Mouse (Mus musculus): ENCODE results near the gene Pacsin2.

Gene Pacsin2

DNA sequence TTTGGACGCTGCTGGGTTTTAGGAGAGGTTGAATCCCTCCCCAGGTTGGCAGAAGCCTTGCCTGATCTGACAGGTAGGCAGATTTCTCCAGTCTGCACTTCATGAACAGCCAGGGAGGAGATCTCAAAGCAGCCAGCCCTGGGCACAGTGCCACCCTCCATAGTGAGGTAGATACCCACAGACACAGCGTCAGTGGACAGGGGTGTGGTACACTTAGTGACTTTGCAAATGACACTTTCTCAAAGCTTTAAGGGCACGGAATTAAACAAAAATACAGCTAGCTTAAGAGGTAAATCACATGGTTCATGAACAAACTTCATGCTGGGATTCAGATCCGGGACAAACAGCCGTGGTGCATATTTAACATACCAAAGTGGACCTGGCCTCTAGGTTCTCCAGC, 15.8 kb downstream of the Pacsin2 start:
- no peak for DNase-seq

DNA sequence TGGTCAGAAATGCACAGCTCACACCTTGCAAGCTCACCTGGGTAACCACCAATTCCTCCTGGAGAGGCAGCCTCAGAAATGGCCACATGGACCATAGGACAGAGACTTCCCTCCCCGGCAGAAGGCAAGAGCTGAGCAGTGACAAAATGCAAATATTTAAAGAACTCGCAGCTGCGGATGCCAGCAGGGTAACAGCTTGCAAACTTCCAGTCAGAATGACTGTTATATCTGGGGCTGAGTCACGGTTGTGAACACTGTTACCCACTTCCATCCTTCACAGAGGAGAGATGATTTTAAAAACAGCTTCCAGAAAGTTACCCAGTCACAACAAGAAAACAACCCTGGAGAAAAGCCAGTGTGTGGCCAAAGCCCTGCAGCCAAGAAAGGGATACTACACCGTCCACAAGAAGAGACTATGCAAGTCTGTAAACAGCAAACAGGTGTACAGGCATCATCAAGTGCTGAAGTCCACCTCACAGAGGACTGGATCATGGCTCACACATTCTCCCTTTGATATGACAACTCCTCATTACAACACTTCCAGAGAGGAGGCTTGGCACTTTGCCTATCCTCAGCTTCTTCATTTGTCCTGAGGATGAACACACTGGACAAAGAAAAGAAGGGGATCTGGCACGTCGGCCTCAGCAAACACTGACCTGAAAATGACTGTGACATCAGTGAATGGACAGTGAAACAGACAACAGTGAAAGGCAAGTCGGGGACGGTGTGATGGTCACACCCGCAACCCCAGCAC, 16.4 kb downstream of the Pacsin2 start:
- DNase-seq = no peak

DNA sequence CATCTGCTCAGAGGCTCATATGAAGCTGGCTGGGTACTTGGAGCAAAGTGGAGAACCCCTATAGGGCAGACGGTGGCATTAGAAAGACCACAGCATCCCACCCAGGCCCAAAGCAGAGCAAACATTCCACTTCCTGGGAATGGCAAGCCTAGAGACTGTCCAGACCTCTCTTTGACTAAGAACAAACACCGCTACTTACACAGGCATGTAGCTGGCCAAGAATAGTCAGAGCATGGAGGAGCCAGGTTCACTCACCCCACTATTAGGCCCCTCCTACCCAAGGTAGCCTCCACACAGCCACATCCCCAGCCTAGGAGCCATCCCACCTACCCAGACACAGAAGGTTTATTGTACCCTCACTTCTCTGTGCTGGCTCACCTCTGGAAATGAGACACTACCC, 18.5 kb downstream of the Pacsin2 start:
- DNase-seq = no peak

DNA sequence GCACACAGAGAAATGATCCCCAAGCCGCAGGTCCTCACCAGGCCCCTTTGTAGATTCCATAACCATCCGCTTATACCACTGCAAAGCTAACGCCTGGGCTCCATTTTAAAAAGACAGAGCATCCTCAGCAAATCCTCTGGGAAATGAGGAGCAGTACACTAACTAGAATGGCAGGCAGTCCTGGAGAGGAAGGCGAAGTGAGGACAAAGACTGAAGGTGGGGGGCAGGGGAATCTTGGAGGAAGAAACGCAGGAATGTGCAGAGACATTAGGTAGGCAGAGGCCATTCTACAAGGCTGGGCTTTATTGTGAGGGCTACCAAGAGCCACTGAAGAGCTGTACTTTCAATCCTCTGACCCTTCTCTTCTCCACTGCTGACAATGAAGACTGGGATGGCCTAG, 19.0 kb downstream of the Pacsin2 start:
- no peak for DNase-seq

DNA sequence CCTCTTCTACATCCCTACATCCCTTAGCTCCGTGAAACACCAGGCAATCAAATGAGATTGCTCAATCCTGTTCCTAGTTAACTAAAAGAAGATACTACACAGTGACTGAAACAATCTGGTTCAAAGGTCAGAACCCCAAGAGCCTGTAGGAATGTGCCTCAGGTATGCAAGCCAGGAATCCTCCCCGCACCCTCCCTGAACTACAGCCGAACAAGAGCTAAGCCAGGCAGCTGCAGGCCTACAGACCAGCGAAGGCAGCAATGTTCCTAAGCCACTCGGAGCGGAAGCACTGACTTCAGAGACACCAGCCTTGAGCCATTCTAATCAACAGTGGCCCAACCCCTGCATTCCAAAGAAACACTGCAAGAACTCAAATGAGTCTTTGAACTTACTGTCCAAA, 20.0 kb downstream of the Pacsin2 start:
- DNase-seq = peak; percentile 26 to 57

DNA sequence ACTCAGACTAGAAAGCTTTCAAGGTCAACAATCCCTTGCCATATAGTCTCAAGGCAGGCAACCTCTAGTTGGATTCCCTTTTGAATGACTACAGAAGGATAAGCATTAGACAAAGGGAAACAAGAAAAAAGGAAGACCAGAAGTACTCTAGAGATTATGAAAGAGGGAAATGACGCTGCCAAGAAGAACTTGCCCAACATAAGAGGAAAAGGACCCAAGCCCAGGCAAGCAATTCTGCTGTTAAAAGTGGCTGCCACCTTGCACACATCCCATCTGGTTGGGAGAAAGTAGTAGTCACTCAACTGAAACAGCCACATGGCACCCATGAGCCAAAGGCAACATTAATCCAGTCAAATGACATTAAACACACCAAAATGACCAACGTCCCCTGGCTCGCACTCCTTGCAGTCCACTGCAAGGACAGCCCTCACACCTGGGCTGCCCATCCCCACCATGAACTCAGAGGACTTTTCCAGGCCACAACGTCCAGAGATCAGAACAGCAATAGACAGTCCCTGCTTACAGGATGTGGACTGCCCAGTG, 21.8 kb downstream of the Pacsin2 start:
- no peak for DNase-seq

DNA sequence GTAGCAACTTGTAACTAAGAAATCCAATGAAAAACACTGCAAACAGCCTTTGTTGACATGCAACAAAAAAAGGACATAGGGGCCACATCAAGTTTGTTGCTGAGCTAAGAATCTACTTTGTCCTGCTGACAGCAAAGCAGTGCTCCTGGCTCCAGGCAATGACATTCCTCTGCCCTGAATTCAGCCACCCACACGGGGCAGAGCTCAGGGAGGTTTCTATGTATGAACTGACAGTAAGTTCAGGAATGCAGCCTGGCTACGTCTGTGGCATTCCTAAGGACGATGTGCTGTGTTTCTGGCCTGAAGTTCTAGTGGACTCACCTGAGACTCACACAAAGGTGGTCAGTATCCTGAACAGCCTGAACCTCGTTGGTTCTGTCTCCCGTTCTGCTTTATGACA, 23.7 kb downstream of the Pacsin2 start:
- peak in 1 of 2 experiments; percentile 45 for DNase-seq

DNA sequence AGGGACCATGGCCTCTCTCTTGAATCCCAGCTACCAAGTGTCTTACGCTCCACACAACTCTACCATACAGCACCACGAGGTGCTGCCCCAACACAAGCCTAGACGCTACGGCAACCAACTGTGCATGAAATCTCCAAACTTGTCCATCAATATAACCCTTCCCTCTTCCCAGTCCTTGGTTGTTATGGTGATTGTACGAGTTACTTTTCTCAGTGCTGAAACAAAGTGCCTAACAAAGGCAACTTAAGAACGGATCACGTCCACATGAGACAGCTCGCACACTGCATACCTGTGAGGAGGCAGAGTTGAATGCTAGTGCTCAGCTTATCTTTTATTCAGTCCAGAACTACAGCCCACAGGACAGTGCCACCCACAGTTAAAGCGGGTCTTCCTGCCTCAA, 27.9 kb downstream of the Pacsin2 start:
- DNase-seq = no peak

DNA sequence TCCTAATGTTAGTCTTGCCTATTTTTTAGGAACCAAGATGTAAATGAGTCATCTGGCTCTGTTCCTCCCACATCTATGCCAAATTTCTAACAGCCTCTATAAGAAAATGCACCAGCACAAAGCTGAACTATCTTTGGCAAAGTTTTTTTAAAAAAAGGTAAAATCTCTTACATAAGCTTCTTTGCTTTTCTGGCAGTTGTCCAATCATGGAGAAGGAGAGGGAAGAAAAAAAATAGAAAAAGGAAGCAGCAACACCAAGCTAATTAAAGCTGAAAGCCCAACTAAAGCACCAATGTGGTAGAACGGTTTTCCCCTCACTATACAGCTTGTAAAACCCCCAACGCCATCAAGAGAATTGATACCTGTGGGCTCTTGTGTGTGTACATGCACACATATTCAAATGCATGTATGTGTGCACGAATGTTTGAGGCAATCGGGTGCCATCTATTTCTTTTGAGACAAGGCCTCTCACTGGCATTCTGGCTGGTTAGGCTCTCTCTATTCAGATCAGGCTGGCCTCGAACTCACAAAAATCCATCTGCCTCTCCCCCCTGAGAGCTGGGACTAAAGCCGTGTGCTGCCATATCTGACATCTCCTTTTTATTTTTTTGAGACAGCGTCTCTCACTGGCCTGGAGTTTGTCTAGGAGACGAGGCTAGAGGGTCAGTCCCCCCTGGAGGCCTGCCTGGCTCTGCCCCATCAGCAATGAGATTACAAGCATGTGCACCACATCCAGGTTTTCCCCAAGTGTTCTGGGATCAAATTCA, 28.9 kb downstream of the Pacsin2 start:
- no peak for DNase-seq

DNA sequence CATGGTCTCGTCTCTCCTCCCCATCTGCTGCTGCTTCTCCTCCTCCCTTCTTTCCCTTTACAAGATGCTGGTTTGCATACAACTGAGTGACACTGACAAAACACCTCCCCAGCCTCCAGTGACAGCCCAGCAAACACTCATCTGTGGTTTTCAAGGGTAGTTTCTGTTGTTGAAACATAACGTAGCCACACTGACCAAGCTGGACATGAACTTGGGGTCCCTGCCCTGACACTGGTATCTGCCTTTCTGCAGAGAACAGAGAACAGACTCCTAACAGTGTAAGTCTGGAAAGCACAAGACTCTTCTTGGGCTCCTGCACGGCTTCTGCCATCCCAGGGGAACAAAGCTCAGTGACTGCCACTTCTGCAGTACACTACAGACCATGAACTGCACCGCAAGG, 29.7 kb downstream of the Pacsin2 start:
- DNase-seq = no peak

DNA sequence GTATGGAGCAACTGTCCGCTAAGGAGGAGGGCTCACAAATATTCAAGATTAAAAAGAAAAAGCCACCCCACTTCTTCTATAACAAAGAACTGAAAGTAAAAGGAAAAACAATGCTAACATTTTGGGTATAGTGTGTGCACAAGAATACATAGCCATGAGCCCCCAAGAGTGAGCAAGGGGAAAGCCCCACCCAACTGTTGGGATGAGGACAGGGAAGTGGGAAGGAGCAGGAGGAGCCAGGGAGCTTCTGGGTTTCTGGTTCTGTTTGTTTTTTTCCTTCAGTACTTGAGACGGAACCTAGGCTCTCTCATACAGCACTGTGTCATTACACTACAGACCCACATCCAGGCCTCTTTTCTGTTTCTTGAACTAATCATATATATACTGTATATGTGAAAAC, 31.1 kb downstream of the Pacsin2 start:
- no peak for DNase-seq

DNA sequence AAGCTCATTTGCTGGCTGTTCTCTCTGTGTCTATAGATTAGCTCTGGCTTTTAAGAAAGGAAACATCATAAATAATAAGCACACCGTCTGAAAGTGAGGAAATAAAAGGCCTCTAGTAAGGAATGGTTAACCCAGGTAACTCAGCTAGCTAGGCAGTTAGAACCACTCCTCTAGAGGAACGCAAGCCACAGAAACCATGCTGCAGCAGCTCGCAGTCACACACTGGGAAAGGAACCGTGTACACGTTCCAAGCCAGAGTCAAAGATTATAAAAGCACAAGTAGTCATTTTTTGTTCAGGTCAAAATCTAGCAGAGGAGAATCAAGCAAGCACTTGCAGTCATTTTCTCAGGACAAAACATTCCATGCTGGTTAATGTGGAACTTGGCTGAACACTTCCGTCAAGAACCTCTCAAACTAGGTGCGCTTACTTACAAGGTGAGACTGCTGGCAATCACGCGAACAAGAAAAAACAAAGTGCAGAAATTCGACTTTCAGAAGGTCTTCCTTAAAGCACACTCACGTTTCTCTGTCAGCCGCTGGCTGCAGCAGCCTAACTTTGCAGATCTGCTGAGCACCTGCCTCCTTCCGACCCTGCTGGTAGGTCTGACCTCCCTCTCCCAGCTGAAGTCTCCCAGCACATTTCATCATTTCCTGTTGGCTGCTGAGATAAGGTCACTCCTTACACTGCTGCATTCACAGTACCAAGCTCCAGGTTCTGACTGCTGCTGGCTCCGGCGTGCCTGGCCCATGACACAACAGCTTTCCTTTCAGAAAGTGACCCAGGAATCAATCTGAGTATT, 32.0 kb downstream of the Pacsin2 start:
- DNase-seq = peak; percentile 42 to 61

DNA sequence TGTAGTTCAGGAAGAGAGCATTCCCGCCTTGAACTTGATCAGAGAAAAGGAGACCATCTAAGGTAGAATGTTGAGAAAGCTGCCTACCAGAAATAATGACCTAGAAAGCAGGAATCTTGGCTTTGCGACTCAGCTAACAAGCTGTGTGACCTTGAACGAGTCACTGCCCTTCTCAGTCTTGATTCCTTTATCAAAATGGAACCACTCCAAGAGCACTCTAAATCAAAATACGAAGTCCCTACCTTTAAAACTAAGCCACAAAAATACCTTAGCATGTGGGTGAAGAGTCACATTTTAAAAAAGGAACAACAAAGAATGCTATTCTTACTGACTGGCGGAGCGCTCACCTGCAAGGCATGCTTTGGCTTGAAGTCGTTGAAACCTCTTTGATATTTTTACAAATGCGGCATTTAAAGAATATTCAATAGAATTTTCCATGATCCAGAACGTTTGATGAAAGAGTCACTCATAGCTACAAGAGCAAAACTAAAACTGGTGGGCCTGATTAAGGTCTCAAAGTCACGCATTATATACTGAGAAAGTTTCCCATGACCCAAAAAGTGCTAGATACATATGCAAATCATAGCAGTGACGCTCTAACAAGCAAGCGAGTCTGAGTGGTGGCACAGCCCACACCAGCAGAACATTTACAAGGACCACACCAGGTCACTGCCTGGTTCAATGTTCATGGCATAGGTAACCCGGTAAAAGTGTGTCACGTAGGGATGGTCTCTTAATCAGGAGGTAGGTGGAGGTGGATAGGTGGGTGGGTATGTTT, 33.2 kb downstream of the Pacsin2 start:
- DNase-seq = no peak

DNA sequence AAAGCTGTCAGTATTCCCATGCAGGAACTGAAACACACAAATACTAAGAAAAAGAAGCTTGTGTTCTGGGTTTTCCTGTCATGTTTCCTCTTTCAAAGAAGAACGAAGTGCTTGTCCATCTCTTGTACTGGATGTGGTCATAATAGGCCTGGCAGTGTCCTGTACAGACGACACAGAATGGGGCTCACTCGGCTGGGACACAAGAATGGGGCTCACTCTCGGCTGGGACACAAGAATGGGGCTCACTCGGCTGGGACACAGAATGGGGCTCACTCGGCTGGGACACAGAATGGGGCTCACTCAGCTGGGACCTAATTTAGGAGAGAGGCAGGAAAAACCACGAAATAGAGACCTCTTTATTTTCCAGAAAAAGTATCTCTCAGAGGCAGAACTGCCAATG, 34.0 kb downstream of the Pacsin2 start:
- no peak for DNase-seq

DNA sequence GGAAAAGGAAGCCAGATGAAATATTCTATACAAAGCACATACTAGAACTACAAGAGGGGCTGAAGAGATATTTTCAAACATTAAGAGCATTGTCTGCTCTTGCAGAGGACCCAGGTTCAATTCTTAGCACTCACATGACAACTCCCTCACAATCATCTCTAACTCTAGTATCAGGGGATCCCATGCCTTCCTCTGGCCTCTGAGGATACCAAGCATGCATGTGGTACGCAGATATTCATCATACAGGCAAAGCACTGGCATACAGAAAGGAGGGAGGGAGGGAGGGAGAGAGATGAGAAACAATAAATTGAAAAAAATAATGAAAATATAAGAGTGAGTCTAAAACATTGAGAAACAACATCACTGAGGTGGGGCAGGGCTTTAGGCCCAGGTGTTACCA, 35.8 kb downstream of the Pacsin2 start:
- no peak for DNase-seq

DNA sequence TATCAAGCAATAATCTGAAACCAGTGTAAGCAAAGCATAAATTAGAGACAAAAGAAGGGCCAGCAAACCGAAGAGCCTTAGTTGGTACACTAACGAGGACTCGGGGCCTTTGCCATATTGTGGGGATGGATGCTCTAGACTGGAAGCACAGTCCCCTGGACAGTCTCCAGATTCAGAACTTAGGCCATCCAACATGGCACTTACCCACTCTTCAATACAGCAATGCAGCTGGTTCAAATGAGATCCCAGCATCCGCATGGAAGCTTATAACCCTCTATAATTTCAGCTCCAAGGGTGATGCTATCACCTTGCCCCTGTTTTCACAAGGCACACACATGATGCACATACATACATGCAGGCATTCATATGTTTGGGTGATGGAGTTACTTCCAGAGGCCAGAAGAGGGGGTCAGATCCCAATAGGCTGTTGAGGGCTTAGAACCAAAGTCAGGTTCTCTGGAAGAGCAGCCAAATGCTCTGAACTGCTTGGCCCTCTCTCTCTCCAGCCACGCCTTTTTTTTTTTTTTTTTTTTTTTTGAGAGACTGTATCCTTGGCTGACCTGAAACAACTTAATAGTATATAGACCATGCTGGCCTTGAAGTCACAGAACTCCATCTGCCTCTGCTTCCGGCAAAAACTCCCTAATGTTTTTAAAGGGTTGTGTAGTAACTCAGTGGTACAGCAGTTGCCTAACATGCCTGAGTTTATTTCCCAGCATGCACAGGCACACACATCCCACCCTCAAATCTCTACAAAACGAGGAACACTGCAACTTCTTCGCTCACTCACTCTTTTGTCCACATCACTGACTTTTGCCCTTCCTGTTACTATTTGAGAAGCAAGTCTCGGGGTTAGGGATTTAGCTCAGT, 36.9 kb downstream of the Pacsin2 start:
- no peak for DNase-seq

DNA sequence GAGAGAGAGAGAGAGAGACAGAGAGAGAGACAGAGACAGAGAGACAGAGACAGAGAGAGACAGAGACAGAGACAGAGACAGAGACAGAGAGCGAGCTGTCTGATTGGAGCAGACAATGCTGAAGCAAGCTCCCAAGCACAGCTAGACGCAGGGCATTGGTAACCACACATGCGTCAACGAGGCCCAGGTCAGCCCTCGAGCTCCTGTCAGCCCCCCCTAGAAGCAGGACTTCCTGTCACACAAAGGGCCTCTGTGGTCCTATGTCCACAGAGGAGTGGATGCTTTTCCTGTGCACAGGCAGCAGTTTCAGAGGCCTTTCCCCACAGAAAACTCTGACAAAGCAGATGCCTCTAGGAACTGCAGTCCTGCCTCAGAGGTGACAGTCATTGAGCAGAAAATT, 38.6 kb downstream of the Pacsin2 start:
- peak; percentile 40 to 41 for DNase-seq

DNA sequence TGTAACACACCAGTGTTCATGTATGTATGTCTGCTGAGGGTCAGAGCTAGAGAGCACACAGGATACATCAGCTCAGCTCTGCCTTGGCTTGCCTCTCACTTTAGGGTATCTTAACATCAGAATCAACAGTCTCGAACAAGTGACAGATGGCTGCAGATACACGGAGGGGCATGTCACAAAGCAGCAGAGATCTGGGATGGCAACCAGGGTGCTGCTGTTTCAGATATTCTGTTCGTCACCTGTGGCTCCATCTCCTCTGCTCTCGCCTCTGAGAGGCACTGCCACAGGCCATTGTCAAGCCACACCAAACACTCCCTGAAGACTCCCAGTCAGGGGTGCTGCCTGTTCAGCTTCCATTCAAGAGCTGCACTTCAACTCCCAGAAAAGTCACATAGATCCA, 39.1 kb downstream of the Pacsin2 start:
- DNase-seq = no peak

DNA sequence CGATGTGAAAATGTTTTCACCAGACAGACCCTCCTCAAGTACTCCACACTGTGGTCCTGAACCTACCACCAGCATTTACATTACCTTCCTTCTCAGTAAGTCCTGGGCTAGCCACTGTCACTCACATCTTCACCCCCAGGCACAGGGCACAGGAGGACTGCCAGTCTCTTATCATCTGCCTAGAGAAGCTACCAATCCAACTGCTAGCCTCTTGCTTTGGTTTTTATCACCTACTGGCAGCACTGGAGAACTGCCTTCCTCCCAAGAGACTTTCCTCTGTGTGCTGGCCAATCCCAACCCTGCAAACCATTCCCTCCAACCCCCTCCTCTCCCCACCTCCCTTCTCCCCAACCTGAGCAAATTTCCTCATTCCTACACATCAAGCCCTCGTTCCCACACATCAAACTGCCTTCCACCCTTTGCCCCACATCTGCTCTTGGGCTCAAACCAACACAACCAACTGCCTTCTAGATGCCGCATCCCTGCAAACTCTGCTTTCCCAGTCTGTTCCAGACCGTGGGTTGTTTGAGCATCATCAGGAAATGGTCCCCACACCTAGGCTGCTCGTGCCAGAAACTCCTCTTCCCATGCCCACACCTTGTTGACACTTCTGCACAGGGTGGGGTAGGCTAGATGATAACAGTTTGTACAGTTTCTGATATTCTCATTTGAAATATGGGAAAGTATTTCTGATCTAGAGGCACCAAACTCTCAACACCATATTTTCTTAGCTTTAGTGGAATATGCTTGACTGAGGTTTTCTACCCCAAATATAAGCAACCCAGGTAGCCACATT, 40.6 kb downstream of the Pacsin2 start:
- DNase-seq = no peak

DNA sequence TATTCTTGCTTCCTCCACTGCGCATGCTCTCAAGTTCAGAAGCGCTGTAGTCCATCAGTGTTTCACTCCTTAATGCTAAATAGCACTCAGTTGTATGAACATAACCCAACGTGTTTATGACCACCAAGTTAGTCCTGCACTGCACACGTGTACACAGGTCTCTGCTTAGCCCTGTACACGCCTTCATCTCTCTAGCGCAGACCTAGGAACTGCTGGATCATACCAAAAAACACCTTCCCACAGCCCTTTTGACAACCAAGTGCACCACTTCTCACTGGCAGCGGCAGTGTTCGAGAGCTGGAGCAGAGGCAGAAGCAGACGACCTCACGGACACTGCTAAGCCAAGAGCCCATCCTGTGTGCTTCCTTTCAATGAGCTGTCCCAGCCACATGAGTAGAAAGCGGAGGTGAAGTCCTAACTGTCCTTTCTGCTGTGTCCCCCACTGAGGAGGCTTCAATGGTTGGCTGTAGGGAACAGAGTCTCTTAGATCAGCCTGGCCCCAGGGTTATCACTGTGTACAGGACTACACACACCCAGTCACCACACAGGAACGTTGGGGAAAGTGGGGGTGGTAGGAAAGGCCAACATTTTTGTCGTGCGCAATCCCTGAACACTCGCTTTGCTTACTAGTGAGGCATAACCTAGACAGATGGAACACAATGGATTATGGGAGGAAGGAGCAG, 42.0 kb downstream of the Pacsin2 start:
- no peak for DNase-seq

Data from kidney, postnatal 4 days (tissue).